Mouse (Mus musculus): ENCODE measurements around the gene Efna1. TPM values are rescaled to one million over a fixed set of nuclear protein-coding genes. Genes with fewer than 3 reads are reported as not detected.

Gene Efna1
- polyA plus RNA-seq, 1 experiment: 13.9 TPM

DNA sequence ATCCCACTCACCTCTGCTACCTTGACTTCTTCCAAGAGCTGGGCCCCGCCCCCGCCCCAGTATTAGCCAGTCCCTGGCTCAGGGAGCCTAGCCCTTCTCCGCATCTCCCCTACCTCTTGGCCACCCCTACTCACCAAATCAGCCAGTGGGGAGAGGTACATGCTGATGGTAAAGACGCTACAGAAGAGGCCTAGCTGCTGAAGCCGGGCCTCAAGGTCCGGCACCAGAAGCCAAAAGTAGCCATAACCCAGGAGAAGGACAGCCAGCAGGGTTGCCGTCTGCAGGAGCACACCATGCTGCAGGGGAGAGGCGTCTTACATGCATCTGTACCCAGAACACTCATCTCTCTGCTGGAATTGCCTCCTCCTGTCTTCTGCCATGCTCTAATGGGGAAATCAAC is 12.0 kb downstream of the Efna1 start:
- Histone ChIP-seq H3K79me2 (ENCODE audit: control insufficient read depth, insufficient read depth) (peaks cover 36% of the 10 kb centered on the region), H3K27me3 (ENCODE audit: control insufficient read depth, insufficient read depth, insufficient read length) (no peaks in the 10 kb centered on the region), H3K4me3 (ENCODE audit: insufficient read depth, poor library complexity, severe bottlenecking) (no peak overlapping the region), H3ac (ENCODE audit: control insufficient read depth, insufficient read length, low read depth) (no peak overlapping the region), H3K79me3 (ENCODE audit: low read depth) (peaks cover 8% of the 10 kb centered on the region), H3K36me3 (ENCODE audit: control insufficient read depth, insufficient read depth) (peaks cover 20% of the 10 kb centered on the region)
- TF ChIP-seq MYOG (IDR thresholded peaks at IDR 0.05; ENCODE audit: control insufficient read depth, extremely low read depth, insufficient read length) (no peak), MAX (IDR thresholded peaks at IDR 0.05) (no peak), USF1 (IDR thresholded peaks at IDR 0.05; ENCODE audit: low read depth) (no peak), MYOD1 (IDR thresholded peaks at IDR 0.05; ENCODE audit: control insufficient read depth, insufficient read length, low read depth) (no peak), CTCF (IDR thresholded peaks at IDR 0.05; ENCODE audit: control insufficient read depth, insufficient read depth, insufficient read length) (no peak), CEBPB (IDR thresholded peaks at IDR 0.05; ENCODE audit: low read depth) (no peak), FOSL1 (IDR thresholded peaks at IDR 0.05; ENCODE audit: insufficient read depth, low read length, poor library complexity, severe bottlenecking) (no peak)

DNA sequence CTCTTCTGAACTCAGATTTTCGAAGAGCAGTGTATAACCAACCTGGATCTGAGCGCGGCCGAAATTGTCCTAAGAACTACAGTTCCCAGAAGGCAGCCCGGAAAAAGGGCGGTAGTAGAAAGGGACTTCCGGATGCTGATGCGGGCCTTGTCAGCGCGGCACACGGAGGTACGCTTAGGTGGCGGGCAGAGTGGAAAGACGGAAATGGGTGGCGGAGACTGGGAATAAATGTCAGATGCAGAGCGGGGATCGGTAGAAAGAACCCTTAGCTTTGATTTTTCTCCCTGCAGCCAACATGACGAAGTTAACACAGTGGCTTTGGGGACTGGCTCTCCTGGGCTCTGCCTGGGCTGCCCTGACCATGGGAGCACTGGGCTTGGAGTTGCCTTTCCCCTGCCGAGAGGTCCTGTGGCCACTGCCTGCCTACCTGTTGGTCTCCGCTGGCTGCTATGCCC is 14.5 kb downstream of the Efna1 start:
- peaks cover 7% of the 10 kb centered on the region for H3K36me3 ChIP-seq (ENCODE audit: control insufficient read depth, insufficient read depth)
- peak overlapping the region; percentile 62 for H3K4me3 ChIP-seq (ENCODE audit: insufficient read depth, poor library complexity, severe bottlenecking)
- peaks cover 36% of the 10 kb centered on the region for H3K79me2 ChIP-seq (ENCODE audit: control insufficient read depth, insufficient read depth)
- TF ChIP-seq CEBPB (IDR thresholded peaks at IDR 0.05; ENCODE audit: low read depth) (no peak), FOSL1 (IDR thresholded peaks at IDR 0.05; ENCODE audit: insufficient read depth, low read length, poor library complexity, severe bottlenecking) (no peak), MAX (IDR thresholded peaks at IDR 0.05) (no peak), MYOD1 (IDR thresholded peaks at IDR 0.05; ENCODE audit: control insufficient read depth, insufficient read length, low read depth) (no peak), USF1 (IDR thresholded peaks at IDR 0.05; ENCODE audit: low read depth) (no peak), MYOG (IDR thresholded peaks at IDR 0.05; ENCODE audit: control insufficient read depth, extremely low read depth, insufficient read length) (no peak), CTCF (IDR thresholded peaks at IDR 0.05; ENCODE audit: control insufficient read depth, insufficient read depth, insufficient read length) (no peak)
- peak overlapping the region; percentile 79 for H3ac ChIP-seq (ENCODE audit: control insufficient read depth, insufficient read length, low read depth)
- no peaks in the 10 kb centered on the region for H3K27me3 ChIP-seq (ENCODE audit: control insufficient read depth, insufficient read depth, insufficient read length)
- peaks cover 8% of the 10 kb centered on the region for H3K79me3 ChIP-seq (ENCODE audit: low read depth)

DNA sequence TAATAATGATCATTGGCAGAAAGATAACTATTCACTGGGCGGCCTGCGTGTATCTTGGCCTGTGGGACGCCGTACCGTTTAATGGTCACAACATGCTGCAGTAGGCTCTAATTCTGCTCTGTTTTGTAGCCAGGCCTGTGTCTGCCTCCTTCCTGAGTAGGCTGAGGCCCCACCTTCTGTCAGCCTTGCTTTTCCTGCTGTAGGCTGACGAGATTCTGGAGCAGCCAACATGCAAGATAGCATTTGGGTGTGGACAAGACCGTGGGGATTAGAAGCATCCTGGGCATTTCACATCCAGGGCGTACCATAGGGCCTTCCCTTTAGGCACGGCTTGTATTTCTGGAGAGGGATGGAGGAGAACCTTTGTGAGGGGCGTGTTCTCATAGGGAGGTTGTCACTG is 18.5 kb downstream of the Efna1 start:
- Histone ChIP-seq H3K27me3 (ENCODE audit: control insufficient read depth, insufficient read depth, insufficient read length) (no peaks in the 10 kb centered on the region), H3K4me3 (ENCODE audit: insufficient read depth, poor library complexity, severe bottlenecking) (no peak overlapping the region), H3K79me3 (ENCODE audit: low read depth) (peaks cover 6% of the 10 kb centered on the region), H3K79me2 (ENCODE audit: control insufficient read depth, insufficient read depth) (peaks cover 11% of the 10 kb centered on the region), H3ac (ENCODE audit: control insufficient read depth, insufficient read length, low read depth) (no peak overlapping the region), H3K36me3 (ENCODE audit: control insufficient read depth, insufficient read depth) (no peaks in the 10 kb centered on the region)
- no peak for TF ChIP-seq MAX (IDR thresholded peaks at IDR 0.05)
- no peak for TF ChIP-seq CTCF (IDR thresholded peaks at IDR 0.05; ENCODE audit: control insufficient read depth, insufficient read depth, insufficient read length)
- TF ChIP-seq USF1 (IDR thresholded peaks at IDR 0.05; ENCODE audit: low read depth): no peak
- no peak for TF ChIP-seq MYOD1 (IDR thresholded peaks at IDR 0.05; ENCODE audit: control insufficient read depth, insufficient read length, low read depth)
- TF ChIP-seq FOSL1 (IDR thresholded peaks at IDR 0.05; ENCODE audit: insufficient read depth, low read length, poor library complexity, severe bottlenecking): no peak
- no peak for TF ChIP-seq MYOG (IDR thresholded peaks at IDR 0.05; ENCODE audit: control insufficient read depth, extremely low read depth, insufficient read length)

- Histone ChIP-seq H3K27me3 (ENCODE audit: control insufficient read depth, insufficient read depth, insufficient read length) (no peaks in the 10 kb centered on the region), H3ac (ENCODE audit: control insufficient read depth, insufficient read length, low read depth) (no peak overlapping the region), H3K79me2 (ENCODE audit: control insufficient read depth, insufficient read depth) (no peaks in the 10 kb centered on the region), H3K36me3 (ENCODE audit: control insufficient read depth, insufficient read depth) (no peaks in the 10 kb centered on the region), H3K79me3 (ENCODE audit: low read depth) (no peaks in the 10 kb centered on the region), H3K4me3 (ENCODE audit: insufficient read depth, poor library complexity, severe bottlenecking) (no peak overlapping the region)
- TF ChIP-seq USF1 (IDR thresholded peaks at IDR 0.05; ENCODE audit: low read depth) (no peak), MYOG (IDR thresholded peaks at IDR 0.05; ENCODE audit: control insufficient read depth, extremely low read depth, insufficient read length) (no peak), MAX (IDR thresholded peaks at IDR 0.05) (no peak), MYOD1 (IDR thresholded peaks at IDR 0.05; ENCODE audit: control insufficient read depth, insufficient read length, low read depth) (no peak), FOSL1 (IDR thresholded peaks at IDR 0.05; ENCODE audit: insufficient read depth, low read length, poor library complexity, severe bottlenecking) (no peak), CTCF (IDR thresholded peaks at IDR 0.05; ENCODE audit: control insufficient read depth, insufficient read depth, insufficient read length) (no peak), CEBPB (IDR thresholded peaks at IDR 0.05; ENCODE audit: low read depth) (no peak)
Observed at GRCm38 (mm10) chr3:89260211-89260610, 20.7 kb downstream of the Efna1 start.

DNA sequence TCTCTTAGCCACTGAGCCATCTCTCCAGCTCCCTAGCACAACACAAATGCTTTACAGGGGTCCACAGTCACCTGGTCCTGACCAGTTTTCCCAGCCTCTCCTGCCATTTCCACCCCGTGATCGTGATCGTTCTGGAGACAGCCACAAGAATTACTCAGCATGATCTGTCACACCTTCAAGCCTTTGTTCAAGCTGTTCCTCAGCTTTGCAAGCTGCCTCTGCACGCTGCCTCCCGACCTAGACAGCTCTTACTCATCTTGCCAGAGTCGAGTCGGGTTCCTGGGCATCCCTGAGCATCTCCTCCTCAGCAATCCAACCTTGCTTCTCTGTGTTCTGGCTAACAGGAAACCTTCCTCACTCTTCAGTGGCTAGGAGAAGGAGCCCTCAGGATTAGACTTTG is 21.9 kb downstream of the Efna1 start, which contains the start of gene Dpm3:
TSS of gene Dpm3 (plus strand) at position 283 of the 400 bp plus-strand sequence.
- H3K27me3 ChIP-seq (ENCODE audit: control insufficient read depth, insufficient read depth, insufficient read length): no peaks in the 10 kb centered on the region
- H3K4me3 ChIP-seq (ENCODE audit: insufficient read depth, poor library complexity, severe bottlenecking): no peak within 1 kb of the TSS
- TF ChIP-seq USF1 (IDR thresholded peaks at IDR 0.05; ENCODE audit: low read depth): no peak
- TF ChIP-seq MAX (IDR thresholded peaks at IDR 0.05): no peak
- no peak for TF ChIP-seq MYOG (IDR thresholded peaks at IDR 0.05; ENCODE audit: control insufficient read depth, extremely low read depth, insufficient read length)
- TF ChIP-seq CEBPB (IDR thresholded peaks at IDR 0.05; ENCODE audit: low read depth): no peak
- TF ChIP-seq FOSL1 (IDR thresholded peaks at IDR 0.05; ENCODE audit: insufficient read depth, low read length, poor library complexity, severe bottlenecking): no peak
- no peak for TF ChIP-seq MYOD1 (IDR thresholded peaks at IDR 0.05; ENCODE audit: control insufficient read depth, insufficient read length, low read depth)
- TF ChIP-seq CTCF (IDR thresholded peaks at IDR 0.05; ENCODE audit: control insufficient read depth, insufficient read depth, insufficient read length): no peak
- H3K36me3 ChIP-seq (ENCODE audit: control insufficient read depth, insufficient read depth): no peaks in the 10 kb centered on the region
- no peak within 1 kb of the TSS for H3ac ChIP-seq (ENCODE audit: control insufficient read depth, insufficient read length, low read depth)
- H3K79me2 ChIP-seq (ENCODE audit: control insufficient read depth, insufficient read depth): no peaks in the 10 kb centered on the region
- H3K79me3 ChIP-seq (ENCODE audit: low read depth): no peaks in the 10 kb centered on the region

DNA sequence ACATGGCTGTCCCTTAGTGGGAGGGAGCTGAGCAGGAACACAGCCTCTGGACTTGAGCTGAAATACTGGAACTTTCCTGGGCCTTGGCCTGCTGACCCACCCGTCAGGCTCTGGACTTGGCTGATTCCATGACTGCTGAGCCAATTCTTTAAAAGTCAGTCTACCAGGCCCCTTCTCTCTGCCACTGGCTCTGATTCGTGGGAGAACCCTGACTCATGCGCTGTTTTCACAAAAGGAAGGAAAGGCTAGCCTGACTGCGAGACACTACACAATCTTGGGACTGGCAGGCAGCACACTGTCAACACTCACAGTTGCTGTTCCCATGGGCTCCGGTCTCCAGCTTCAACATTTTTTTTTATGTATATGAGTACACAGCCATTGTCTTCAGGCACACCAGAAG is 24.8 kb downstream of the Efna1 start:
- TF ChIP-seq CEBPB (IDR thresholded peaks at IDR 0.05; ENCODE audit: low read depth) (no peak), MYOD1 (IDR thresholded peaks at IDR 0.05; ENCODE audit: control insufficient read depth, insufficient read length, low read depth) (no peak), MYOG (IDR thresholded peaks at IDR 0.05; ENCODE audit: control insufficient read depth, extremely low read depth, insufficient read length) (no peak), USF1 (IDR thresholded peaks at IDR 0.05; ENCODE audit: low read depth) (no peak), FOSL1 (IDR thresholded peaks at IDR 0.05; ENCODE audit: insufficient read depth, low read length, poor library complexity, severe bottlenecking) (no peak), MAX (IDR thresholded peaks at IDR 0.05) (no peak), CTCF (IDR thresholded peaks at IDR 0.05; ENCODE audit: control insufficient read depth, insufficient read depth, insufficient read length) (no peak)
- Histone ChIP-seq H3K36me3 (ENCODE audit: control insufficient read depth, insufficient read depth) (no peaks in the 10 kb centered on the region), H3K79me2 (ENCODE audit: control insufficient read depth, insufficient read depth) (no peaks in the 10 kb centered on the region), H3K4me3 (ENCODE audit: insufficient read depth, poor library complexity, severe bottlenecking) (no peak overlapping the region), H3K79me3 (ENCODE audit: low read depth) (no peaks in the 10 kb centered on the region), H3K27me3 (ENCODE audit: control insufficient read depth, insufficient read depth, insufficient read length) (no peaks in the 10 kb centered on the region), H3ac (ENCODE audit: control insufficient read depth, insufficient read length, low read depth) (no peak overlapping the region)
